Mouse (Mus musculus) embryo, embryonic 9.5 days (tissue): ENCODE data around the gene Crocc.

Experiments used
- DNase-seq: peaks from one replicate; pipeline ENCODE4 v3.0.0-alpha.2; 2017; ENCODE audit errors: extremely low spot score

The Crocc gene

DNA sequence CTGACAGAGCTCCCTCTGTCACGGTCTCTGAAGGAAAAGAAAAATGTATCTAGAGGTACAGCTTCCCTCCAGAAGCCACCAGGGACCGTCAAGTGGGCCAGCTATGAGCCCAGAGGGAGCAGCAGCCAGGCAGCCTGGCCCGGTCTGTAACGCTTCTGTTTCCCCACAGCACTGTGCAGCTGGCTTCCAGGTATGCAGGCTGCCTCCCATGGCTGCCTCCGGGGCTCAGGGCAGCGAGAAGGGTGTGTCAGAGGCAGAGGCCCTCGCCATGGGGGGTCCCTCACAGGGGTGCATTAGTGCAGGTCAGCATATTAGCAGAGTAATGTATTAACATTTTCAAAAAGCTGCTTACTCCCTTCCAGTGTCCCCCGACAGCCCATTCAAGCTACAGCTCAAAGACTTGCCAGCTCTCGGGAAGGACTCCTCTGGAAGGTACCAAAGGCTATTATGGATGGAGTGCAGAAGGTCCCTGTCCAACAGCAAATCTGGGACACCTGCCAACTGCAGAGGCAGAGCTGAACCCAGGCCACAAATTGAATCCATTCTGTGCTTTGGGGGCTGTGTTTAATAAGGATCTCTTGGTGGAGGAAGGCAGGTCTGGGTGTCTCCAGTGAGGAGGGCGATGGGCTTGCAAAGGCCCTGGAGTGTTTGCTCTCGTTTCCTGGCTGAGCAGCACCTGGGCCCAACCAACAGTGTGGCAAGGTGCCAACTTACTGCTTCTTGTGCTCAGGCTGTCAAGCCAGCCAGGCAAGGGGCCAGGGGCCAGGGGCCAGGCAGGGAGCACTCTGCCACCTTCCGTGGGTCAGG lies 6.6 kb upstream of the Crocc start:
- no peak for DNase-seq

DNA sequence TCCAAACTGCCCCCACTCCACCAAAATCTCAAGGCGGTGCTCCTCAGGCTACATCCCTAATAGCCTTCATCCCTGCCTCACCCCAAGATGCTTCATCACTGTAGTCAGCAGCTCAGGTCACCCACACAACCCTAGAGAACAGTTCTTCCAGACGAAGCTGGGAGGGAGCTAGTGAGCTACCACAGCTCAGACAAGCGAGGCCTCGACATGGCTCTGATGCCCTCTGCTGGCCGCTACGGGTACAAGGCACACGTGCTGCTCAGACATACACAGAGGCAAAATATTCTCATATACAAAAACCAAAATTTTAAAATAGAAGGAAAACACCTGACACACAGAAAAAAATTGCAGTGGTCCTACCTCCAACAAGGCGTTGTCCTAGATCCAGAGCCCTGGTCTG lies 4.8 kb upstream of the Crocc start:
- DNase-seq = peak; percentile 83

DNA sequence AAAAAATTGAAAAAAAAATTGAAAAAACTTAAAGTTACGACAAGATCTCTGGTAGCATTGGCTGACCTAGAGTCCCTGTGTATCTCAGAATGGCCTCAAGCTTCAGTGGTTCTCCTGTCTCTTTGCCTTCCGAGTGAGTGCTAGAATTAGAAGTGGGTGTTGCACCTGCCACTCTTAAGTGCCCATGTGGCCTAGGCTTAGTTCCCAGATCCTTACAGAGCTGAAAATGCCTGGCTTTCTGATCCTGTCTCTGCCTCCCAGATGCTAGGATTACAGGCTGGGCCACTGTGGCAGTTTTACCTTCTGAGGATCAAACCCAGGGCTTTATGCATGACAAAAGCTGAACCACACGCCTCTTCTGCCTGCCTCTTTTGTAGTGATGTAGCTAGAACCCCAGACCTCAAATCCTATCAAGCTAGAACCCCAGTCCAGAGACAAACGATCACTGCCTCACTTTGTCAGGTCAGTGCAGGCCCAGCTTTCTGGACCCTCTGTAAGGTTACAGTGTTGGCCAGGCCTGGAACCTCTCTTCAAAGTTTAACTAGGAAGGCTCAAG lies 3.8 kb upstream of the Crocc start:
- no peak for DNase-seq

DNA sequence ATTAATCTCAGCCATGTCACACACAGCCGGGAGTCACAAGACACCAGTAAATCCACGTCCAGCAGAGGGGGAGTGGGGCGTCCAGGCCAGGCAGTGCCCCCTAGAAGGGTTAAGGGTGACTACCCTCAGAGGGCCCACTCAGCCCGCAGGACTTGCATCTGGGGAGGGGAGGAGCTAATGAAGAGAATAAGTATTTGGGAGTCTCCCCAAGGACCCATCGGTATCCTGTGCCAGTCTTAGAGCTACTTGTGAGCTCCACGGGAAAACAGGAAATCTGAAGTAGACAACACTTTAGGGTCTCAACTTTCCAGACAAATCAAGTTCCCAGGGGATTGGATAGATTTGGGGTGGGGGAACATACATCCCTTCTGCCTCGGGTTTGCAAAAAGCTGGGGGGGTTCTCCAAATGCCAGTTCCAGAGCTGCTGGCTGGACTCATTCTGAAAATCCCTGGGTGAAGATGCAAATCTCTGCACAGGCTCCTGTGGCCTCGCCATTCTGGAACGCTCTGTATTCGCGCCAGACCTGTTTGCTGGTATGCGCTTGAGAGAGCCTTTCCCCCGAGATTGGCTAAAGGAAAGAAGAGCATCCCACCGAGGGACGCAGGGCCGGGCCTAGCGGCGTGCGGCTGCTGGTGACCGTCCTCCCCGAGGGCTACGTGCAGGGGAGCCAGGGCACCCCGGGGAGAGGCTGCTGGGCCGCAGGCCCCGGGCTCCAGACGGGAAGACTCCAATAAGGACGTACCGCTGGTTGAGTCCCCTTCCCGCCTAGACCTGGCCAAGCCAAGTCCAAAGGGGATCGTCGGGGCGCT lies 529 bp downstream of the Crocc start:
- peak; percentile 39 for DNase-seq

DNA sequence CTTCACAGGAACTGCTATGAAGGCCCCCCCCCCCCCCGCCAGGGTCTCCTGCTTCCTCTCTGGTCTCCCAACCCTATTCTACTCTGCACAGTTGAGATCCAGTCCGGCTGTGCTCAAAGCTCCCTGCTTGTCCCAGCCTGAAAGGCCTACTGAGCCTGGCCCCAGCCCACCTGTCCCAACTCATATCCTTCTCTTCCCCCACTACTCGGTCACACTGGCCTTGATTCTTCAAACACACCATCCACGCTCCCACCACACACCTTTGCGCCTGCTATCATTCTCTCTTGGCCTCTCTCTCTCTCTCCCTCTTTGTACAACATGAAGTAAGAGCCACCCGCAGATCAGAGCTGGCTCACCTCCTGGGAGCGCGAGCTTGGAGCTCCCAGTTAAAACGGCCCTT lies 1.5 kb downstream of the Crocc start:
- DNase-seq = no peak

DNA sequence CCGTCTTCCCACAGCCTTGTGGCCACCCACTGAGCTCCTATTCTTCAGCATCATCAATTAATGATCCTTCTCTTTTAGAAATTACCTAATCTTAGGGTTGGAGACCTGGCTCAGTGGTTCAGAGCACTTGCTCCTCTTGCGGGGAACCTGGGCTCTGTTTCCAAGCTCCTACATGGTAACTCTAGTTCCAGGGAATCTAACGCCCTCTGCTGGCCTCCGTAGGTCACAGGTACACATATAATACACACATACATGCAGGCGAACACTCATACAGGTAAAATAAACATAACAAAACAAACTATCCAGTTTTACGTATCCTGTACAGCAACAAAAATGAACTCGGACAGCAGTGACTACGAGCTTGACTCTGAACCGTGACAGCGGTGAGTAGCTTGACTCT lies 3.4 kb downstream of the Crocc start:
- DNase-seq = no peak

DNA sequence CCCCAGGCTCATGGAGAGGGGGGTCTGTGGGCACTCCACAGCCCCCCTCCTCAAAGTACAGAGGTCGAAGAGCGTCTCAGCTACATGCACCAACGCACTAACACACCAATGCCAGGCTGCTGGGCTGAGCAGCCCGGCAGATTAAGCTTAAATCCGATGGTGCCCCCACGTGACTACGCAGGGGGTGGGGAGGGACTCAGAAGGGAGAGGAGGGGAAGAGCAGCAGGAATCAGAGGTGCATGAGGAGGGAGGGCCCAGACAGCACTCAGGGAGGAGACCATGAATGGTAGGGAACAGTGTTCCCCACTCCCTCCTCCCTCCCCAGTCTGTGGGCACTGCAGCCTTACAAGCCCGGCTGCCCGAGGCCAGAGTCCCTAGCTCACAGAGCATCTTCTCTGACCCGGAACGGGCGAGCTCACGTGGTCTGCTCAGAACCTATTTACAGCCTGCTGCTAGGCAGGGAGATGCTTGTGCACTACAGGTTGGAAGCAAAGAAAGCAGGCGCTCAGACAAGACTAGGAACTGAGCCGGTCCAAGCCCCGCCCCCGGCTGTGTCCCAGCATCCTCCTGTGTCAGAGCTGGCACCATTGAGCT lies 6.7 kb downstream of the Crocc start:
- peak; percentile 39 for DNase-seq

DNA sequence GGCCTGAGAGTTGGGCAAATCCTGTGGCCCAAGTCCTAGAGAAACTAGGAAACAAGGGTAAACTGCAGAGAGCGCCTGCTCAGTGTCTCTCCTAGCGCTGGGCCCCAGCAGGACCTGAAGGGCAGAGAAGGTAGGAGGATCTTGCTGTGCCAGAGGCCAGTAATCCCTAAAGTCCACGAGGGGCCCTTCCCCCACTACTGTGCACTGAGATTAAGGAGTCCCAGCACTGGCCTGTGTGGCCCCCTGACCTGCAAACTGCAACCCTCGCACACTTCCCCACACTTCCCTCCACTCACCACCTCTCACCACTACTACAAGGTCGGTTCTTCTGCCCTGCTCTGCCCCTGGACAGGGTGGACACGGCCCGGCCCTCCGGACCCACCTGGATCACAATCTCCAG lies 7.2 kb downstream of the Crocc start:
- DNase-seq = no peak

DNA sequence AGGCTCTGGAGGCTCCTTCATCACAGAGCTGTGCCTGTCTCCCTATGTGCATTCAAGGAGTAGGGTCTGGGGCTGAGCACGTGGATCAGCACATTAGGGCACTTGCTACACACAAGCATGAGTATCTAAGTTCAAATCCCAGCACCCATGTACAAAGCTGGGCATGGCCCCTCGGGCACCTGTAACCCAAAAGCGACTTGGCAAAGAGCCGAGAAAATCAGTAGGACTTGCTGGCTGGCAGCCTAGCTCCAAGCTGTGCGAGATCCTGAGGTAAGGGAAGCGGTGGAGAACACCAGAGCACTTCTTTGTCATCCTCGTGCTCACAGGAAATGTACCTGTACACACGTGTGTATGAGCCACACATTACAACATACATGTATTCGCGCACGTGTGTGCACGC lies 7.9 kb downstream of the Crocc start:
- DNase-seq = no peak

DNA sequence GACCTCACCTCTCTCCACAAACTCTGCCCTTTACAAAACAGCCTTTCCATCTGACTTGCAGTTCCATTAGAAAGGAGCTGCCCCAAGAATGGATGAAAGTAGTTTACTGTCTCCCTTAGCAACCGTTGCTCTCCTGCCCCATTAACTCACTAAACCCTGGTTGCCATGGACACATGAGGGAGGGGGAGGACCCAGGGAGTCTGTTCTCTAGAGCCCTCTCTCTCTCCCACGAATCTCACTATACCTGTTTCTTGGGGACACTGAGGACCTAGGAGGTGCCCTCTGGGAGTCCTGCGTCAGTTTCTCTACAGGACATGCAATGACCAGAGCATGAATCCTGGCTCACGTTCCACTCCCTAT lies 10.9 kb downstream of the Crocc start:
- DNase-seq = peak; percentile 75

DNA sequence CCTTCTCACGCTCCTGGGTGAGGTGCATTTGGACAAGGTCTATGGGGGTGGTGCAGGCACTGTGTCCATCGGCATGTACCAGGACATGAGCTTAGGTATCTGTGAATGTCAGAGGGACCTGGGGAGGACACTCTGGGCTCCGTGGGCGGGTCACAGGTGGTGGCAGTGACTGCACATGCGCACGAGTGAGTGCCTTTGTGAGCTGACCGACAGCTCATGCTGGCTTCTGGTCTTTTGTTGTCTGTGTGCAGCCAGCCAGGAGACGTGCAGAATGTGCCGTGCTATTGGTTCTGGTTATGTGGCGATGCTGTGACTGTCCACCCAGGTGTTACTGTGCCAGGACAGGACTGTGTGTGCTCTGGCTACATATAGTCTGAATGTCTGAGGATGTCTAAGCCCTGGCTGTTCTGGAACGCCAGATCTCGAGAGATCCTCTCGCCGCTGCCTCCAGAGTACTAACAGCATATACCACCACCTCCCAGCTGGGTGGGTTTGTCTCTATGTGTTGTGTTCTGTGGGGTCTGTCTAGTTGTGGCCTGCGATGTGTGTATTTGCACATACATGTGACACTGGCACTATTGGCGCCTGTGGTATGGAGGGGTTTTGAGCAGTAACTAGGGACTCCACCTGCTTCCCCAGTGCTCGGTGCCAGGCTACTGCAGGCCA lies 11.4 kb downstream of the Crocc start:
- no peak for DNase-seq

DNA sequence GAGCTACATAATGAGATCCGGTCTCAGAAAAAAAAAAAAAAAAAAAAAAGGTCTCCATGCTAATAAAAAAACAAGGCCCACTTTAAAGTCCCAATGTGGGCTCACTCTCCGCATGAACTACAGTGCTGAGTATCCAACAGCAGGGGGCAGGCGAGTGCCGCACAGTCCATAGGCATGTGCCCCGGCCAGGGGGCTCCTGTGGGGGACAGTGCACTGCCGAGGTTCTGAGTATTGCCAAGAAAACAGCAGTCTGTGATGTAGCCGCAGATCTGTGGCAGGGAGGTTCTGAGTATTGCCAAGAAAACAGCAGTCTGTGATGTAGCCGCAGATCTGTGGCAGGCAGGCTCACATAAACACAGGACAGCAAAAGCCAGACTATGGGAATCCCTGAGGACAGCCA lies 15.5 kb downstream of the Crocc start:
- peak; percentile 70 for DNase-seq

DNA sequence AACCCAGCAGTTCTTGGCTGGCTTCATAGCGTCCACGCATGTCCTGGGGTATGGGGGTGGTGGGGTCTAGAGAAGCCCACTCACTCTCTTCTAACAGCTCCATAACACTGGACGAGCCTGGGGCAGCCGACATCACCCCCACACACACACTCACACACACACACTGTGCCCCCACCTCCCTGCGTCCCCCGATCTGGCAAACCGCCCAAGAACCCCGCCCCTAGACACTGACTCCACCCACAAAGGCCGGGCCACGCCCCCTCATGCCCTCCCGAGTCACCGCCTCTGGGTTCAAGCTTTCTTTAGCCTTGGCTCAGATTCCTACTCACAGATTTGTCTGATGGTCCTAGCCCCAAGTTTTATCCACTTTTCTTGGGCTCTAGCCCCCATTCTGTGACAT lies 19.2 kb downstream of the Crocc start:
- DNase-seq = no peak

DNA sequence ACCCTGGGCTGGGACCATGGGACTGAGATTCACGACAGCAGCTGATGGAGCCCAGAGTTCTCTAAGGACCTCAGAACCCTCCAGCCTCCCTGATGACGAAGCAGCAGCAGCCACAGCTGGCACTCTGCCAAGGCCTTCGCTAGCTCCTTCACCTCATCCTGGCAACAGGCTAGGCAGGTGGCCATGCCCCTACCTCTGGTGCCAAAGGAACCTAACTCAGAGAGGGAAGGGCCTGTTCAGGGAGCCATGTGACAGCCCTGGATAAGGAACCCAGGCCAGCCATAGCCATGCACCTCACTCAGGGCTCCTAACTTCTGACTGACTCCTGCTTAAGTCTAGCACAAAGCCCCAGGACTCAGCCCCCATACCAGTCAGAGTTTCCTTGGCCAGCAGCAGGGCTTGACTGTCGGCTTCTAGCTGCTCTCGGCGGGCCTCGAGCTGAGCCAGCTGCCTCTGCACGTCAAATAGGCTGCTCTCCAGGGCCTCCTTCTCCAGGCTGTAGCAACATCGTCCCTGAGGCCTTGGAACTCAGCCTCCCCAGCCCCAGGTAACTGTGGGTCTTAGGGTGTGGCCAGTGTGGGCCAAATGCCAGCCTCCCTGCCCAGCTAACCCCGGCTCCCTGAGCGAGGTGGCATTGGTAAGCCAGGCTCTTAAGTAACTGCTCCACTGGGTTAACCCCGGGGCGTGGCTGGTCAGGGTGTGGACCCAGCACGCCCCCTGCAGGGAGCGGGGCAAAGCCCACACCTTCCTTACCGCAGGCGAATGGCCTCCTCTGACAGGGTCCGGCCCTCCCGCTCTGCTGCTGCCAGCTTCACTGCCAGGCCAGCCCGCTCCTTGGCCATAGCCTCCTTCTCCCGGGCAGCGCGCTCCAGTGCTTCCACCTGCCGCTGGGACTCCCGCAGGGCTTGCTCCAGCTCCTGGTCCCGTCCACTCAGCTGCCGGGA lies 26.5 kb downstream of the Crocc start:
- DNase-seq = no peak

DNA sequence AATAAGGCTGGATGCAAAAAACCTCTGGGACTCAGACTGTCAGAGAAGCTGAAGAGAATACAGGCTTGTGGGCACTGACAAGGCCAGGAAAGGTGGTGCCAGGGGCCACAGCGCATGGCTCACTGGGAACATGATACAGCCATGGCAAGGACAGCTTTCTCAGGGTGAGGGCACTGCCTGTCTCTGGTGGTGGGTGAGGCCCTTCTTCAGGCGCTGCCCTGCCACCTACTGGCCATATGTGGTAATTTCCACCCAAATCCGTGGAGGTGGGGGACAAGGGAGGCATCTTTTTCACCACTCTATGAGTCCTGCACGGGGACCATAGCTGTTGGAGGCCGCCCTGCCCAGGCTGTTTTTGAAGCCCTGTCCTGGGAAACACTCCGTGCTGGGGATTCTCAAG lies 28.6 kb downstream of the Crocc start:
- DNase-seq = peak; percentile 75

DNA sequence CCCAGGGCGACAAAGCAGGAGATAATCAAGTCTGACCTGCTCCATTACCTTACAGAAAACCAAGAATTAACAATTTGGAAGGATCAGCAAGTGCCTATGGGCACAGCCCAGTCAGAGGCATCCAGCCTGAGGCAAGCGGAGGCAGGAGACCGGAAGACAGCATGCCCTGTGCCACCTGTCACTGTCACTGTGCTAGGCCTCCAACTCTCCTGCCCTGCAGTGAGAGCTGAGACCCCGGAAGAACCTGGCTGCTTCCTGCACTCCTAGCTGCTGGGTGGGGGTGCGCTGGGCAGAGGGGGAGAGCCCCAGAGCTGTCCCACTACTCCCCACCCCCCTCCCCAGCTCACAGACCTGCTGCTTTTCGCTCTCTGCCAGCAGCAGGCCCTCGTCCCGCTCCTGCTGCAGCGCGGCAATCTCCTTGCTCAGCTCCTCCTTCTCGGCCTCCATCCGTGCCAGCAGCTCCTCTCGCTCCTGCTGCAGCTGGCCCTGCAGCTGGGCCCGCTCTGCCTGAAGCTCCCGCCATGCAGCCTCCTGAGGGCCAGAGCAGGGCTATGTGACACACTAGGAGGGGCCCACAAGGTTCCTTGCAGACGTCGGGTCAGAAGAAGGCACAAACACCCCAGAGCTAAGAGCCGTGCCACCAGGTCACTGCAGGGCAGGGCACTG lies 29.7 kb downstream of the Crocc start:
- no peak for DNase-seq

DNA sequence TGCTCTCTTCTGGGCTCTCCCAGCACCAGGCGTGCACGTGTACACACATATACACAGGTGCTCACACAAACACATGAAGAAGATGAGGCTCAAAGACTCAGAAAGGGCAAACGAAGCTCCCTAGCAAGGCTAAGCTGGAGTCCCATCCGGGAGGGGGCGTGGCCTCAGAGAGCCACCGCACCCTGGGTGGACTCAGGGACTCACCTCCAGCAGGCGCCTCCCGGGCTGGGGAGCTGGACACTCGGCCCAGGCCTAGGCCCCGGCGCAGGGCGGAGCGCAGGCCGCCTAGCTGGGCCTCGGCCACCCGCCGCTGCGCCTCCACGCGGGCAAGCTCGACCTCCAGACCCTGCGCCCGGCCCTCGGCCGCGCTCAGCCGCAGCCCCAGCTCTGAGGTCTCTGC lies 35.4 kb downstream of the Crocc start:
- no peak for DNase-seq

DNA sequence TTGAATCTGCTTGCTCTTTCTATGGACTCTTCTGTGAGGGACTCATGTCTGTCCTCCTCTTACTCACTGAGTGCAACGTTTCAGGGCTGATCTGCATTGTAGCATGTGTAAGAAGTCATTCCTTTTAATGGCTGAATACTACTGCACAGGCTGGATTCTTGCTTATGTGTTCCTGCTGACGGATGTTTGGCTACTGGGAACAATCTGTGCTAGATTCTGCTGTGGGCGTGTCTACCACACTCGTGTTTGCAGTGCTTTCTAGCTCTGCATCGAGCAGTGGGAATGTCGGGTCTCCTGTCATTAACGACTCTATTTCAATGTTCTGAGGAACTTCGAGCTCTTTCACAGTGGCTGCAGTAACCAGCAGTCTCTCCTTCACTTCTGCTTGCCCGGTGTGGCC lies 36.3 kb downstream of the Crocc start:
- no peak for DNase-seq

DNA sequence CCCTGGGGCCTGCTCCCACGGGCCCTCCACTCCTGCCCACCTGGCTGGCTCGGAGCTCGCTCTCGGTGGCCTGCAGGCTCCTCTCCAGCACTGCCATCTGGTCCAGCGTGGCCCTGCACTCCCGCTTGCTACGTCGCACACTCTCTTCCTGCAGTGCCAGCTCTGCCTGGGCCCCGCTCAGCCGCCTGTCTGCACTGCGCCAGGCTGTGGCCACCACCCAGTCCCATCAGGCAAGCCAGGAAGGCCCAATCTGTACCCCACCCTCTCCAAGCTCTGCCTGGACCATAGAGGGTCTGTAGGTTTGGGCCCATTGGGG lies 38.8 kb downstream of the Crocc start:
- no peak for DNase-seq

DNA sequence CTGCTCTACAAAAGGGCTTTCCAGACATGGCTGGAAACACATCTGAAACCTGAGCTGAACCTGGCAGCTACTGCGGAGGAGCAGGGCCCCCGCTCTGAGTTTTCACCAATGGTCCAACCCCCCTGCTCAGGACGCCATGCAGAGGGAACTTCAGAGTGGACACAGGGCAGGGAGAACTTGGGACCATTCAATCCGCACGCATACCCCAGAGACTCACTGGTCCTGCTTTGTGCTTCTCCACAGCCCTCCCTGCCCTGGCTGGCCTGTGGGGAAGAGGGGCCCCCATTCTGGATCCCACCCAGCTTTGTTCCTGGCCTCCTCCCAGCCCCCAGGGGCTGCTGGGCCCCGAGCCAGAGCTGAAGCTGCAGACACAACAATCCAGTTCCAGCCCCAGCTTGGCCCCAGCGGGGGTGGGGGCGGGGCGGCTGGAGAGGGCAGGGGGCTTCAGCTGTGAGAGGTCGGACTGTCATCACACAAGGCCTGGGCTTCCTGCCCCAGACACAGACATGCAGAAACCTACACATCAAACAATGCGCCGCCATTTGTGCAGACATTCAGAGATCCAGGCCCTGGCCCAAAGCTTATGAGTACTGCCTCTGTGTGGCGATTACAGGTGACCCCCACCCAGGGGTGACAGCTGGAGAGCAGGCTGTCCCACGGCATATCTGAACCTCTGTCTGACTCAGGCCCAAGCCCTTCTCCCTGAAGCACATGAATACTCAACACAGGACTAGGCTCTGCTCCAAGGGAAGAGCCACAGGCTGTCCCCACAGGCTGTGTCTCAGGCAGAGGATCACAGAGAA lies 39.3 kb downstream of the Crocc start:
- peak; percentile 69 for DNase-seq
